Mouse (Mus musculus) neutrophil, adult 5-6 weeks (primary cell): Measurements from ENCODE around the gene Efhc1. TPM values are rescaled to one million over a fixed set of nuclear protein-coding genes. Genes with fewer than 3 reads are reported as not detected.

Experiments used
- ATAC-seq: fragments of 151-379, 151-347 bp; 2 replicates; pipeline ENCODE4 v1.8.0; 2017; ENCODE audit warnings: mild to moderate bottlenecking, moderate TSS enrichment; ENCODE audit not compliant: insufficient number of reproducible peaks, poor library complexity, low FRiP score, severe bottlenecking; ENCODE audit errors: extremely low read depth
- total RNA-seq: library from RNA; stranded (forward); fragments of 200-1000 nt; gene quantifications from 2 replicates; pipeline ENCODE4 v1.2.3, GENCODE M21; 2017

Efhc1 gene
- total RNA-seq, 1 experiment from 2014 or later, result 0.47 TPM

DNA sequence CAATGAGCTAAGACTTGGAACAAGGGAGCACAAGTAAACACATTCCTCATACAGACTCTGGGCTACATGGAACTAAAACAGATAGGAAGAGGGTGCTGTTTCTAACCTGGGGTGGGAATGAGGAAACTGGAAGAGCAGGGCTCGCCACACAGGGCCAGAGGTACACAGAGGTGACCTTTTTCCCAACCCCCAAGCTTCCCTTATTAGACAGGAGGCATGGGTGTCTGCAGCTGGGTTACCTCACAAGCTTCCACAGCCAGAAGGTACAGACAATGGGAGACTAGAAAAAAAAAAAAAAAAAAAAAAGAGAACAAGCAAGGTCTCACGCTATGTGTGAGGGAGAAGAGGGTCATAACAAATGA lies 45.9 kb downstream of the Efhc1 start:
- ATAC-seq, result no peak

DNA sequence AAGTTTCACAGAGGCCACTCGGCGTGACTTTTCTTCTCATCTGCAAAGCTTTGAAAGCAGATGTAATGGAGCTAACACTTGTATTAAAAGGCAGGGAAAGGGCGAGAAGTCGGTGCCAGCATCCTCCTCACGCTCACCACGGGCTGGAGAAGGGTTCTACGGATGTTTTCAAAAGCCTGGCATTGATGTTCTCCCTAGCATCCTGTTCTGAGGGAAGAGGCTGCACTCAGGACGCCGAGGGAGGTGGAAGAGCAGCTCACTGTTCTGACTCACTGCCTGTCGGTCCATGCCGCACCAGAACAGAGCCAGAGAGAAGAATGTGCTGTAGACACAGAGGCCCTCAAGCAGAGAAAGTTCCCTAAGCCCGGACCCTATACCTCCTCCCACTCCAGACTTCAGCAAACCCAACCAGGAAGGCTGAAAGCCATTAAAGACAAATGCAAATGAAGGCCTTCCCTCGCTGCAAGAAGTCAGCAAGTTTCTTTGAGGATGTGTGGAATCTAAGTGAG lies 46.5 kb downstream of the Efhc1 start:
- no peak for ATAC-seq

DNA sequence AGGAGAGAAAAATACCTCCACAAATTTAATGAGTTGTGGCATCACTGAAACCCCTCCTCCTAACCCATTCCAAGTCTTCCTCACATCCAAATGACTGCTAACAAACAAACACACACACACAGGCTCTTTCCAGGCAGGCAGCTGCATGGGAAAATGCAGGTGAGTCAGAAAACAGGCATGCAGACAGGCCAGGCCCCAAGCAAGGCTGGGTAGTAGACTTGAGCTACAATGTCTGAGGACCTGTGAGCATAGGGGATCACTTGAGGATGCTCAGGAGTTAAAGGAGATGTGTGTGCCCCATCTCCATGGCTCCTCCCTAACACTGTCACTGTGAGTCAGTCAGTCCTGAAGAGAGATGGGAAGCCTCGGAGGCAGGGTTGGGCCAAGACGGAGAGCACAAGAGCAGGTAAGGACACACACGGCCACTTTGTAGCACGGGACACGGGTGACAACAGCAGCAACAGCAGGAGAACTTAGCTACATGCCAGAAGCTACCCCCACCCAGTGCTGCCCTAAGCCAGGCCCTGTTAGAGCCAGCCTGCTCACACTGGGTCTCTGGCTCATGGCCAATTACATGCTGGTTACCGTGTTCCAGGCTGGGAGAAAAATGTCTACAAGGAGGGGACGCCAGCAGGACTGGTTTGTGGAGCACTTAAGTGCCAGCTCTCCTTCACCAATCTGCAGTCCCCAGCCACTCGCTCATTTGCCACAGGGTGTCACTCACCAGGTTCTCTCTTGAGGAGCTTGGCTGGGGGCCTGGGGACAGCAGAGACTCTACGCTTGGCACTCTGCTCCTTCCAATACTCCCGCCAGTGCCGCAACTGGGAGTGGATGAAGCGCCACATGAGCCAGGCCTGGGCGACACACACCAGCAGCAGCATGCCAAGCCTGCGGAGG lies 51.1 kb downstream of the Efhc1 start:
- ATAC-seq, result no peak

DNA sequence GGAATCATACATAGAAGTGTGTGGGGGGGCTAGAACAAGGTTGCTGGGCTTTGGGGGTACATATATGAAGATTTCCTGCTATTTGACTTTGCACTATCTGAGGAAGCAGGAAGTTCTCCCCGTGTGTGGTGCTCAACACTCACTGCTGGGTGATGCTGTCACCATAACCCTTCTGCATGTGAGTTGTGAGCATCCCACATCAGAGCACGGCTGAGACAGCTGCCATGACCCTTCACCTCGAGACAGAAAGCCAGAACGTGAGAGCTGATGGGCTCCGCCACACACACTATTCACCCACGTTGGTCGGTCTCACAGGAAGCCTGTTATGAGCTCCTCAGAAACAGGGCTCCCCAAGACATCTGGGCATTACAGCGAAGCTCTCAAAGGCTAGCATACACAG lies 53.2 kb downstream of the Efhc1 start:
- ATAC-seq, result no peak

DNA sequence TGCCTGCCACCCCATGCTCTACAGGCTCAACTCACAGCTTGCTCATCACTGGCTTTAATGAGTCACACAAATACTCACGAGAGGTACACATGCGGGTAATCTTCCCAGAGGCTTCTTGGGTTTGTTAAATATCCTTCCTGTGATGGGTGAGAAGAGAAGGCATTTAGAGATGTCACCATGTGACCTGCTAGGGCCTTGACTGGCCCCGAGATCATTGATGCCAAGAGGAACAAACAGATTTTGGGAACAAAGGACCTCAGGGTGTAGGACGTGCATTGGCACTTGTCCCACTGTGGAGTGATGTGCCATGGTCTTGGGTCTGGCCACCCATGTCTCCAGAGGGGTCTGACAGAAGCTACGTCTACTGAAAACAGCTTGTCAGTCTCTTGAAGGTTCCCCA lies 55.3 kb downstream of the Efhc1 start:
- ATAC-seq, result no peak

DNA sequence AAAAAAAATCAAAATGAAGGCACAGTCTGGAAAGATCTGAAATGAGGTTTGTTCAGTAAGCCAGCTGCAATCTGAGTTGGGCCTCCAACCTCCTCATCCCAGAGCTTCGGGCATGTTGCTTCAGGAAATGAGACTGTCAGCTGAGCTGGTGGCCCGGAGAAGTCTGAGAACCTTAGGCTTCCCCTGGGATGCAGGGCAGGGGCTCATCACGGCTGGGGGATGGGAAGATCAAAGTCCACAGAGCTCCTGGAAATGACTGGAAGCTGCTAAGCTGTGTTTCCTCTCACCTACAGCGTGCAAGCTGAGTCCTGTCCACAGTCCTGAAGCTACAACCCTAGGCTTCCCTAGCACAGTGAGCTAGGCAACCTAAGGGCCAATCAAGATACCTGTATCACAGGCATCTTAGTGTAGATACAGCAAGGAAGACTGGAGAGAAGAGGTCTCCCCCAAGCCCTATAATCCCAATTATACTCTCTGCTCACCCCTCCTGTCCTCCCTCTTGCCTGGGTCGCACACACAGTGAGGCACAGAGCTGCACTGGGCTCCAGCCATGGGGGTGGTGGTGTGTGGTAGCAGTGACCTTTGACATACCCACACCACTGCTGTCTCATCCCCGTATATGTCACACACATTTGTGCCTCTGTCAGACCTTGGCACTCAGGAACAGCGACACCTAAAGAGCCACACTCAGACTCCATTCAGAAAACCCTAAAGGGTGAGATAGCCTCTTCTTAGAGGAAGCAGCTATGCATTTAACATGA lies 56.7 kb downstream of the Efhc1 start:
- ATAC-seq, result no peak

DNA sequence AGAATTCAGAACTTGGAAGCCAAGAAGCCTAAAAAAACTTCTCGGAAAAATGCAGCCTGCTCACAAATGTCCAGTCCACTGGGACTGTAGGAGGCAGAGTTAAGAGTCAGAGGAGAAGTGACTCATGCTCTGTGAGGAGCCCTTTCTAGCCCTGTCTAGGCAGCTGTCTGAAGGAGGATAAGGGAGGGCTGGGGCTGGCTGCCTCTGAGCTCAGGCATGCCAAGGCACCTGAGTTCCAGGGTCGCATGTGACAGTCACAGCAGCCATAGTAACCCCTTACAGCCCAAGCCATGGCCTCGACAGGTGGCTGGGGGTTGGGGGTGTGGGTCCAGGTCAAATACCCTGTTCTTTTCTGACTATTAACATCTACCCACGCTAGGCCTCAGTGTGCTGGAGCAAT lies 57.5 kb downstream of the Efhc1 start:
- no peak for ATAC-seq

DNA sequence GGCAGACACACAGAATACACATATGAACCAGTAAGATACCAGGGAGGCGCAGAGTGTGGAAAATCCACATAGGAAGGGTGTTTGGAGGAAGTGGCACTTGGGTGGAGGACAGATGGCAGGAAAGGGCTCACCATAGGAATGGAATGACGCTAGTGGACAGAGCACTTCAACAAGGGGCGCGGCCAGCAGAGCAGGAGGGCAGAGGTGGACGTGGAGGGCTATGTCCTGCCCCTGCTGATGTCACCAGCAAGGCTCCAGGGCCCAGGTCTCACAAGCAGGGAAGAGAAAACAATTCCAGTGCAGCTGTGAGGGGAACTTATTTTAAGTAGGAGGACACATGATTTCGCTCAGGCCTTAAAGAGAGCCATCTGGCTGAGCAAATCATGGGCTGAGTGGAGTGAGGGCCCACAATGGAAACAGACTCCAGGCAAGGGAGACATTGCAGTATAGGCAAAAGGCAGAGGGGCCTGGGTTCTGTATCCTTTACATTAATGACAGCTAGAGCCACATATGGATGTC lies 58.9 kb downstream of the Efhc1 start:
- no peak for ATAC-seq

DNA sequence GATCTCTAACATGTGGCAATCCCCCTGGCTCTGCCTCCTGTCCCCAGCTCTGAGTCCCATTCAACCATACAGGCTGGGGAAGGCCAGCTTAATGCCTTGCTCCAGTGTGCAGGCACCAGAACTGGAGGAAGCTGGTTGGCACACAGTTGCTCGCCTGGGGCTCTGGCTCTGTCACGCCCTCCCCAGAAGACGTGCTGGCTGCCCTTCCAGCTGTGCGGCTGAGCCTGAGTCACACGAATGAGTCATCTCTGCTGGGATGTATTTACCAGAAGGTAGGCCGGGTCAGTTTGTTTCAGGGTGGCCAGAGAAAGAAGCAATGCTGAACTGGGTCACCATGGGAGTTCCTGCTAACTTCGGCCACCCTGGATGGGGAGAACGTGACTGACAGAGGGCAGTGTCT lies 63.0 kb downstream of the Efhc1 start:
- ATAC-seq, result peak; percentile 36; the same call in 1 of the 2 replicates

DNA sequence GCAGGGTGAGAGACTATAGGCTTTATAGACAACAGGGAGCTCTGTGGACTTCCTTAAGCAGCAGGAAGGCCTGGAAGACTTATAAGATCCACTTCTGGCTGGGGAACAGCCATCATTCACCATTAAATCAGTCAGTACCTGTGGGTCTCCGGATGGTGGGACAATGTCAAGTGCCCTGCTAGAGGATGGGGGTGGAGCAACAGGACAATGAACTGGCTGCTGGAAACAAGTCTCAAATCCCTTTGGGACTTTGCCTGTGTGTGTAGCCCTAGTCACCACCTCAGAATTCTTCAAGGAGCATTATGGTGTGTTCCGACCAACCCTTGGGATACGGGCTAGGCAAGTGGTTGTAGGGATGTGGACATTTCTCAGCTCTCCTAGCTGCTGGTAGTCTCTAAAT lies 71.7 kb downstream of the Efhc1 start:
- ATAC-seq, result no peak

DNA sequence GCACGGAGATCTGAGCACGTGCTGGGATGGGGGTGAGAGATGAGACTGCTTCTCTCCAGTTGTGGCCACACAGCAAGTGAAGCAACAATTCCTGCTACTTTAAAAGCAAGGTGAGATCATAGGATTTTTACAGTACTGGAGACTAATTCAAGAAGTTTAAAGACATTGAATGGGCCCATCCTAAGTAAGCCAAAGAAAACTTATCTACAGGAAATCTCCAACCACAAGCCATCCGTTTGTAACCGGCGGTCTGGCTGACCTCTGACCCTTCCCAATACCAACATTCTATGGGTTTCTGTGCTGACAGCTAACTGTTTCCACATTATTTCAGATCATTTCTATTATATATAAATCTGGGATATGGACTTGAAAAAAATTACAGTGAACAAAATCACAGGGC lies 73.8 kb downstream of the Efhc1 start:
- ATAC-seq, result no peak

DNA sequence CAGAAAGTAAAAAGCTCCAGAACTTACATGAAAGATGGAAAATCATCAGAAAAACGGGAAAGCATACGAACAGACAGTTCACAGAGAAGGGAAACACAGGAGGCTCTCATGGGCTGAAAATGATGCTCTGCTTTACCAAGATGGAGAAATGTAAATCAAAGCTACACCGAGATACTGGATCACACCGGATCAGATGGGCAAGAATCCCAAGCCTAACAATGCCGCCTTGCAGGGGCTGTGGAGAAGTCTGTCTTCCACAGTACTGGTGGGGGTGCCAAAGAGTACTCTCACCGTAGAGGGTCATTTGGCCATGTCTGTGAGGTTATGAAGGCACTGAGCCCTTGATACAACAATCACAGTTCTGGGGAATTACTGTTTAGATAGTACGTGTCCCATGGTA lies 75.1 kb downstream of the Efhc1 start:
- no peak for ATAC-seq

DNA sequence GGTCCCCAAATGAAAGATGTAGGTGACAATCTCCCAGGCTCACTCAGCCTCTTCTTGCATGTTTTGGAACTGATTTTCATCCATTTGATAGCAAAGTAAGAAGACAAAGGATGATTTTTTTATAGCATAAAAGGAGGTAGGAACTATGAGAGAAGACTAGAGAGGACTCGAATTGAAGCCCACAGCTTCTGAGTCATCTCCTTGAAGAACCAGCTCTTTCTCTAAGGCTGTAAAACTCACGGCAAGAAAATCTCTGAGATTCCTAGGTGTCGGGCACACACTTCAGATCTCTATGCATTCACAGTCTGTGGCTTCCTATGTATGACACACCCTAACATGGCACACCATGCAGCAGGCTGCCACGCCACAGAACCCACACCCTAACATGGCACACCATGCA lies 77.6 kb downstream of the Efhc1 start:
- ATAC-seq, result no peak

DNA sequence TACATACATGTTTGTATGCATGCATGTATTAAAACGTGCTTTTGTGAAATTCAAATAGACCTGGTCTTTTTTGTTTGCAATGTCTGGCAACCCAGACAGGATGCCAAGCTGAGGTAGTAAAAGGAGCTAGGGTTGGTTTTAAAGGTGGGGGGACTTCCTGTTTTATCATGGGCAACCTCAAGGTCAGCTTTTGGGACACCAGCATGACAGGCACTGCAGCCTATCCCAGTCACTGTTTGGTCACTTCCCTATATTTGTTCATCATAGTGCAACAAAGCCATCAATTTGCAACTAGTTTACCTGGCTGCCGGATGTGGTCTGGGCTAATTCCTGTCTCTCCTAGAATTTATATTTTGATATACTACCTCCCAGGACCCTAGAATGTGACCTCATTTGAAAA lies 80.2 kb downstream of the Efhc1 start:
- ATAC-seq, result no peak

DNA sequence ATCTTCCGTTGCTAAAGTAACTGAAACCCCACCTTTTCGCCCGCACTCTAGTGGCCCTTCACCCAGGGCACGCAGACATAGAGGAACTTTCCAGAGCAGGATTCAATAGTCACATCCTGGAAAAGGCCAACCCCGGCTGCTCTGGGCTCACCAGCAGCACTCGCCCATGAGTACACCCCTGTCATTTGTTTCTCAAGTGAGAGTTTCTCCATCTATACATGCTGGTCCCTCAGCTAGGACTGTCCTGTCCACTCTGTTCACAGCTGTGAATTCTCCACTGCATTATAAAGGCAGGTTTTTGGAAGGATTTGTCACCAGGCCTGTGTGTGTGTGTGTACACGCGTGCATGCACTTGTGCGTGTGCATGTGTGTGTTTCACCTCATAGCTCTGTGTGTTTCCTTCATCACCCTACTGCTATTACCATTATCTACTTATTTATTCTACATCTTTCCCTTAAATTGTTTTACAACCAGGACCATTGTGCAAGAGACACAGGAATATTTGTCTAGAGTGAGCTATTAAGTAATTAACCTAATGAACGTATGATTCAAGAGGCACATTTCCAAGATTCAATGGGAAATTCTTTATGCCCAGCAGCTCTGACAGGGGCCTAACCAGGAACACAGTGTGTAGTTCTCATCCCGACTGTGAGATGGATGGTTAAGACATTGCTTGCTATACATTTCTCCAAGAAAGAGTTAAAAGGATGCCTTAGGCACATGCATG lies 81.8 kb downstream of the Efhc1 start:
- ATAC-seq, result no peak

DNA sequence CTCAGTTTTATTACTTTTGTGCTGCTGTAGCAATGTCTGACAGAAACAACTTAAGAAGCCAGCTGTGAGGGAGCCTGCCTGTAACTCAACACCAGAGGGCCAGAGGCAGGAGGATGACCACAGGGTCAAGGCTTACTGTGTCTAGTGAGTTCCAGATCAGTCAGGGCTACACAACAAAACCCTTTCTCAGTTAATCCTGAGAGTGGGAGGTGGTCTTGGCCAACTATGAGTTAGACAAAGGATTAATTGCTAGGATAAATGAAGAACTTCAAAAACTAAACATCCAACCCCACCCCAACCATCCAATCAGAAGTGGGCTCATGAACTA lies 82.3 kb downstream of the Efhc1 start:
- ATAC-seq, result no peak

DNA sequence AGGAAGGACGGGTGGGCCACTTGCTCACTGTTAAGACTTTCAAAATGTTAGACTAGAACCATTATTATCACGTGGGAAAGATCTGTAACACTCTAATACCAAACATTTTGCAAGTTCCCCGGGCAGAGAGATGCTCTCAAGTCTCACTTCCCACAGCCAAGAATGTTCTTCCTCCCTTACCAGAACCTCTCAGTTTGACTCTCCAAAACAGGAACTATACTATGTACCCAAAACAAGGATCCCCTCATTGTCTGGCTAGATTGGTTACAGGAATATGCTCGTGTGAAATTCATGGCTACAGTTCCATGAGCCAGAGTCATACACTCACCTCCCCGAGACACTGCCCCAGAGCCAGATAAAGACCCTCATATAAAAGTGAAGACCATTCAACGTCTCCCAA lies 84.5 kb downstream of the Efhc1 start:
- no peak for ATAC-seq

DNA sequence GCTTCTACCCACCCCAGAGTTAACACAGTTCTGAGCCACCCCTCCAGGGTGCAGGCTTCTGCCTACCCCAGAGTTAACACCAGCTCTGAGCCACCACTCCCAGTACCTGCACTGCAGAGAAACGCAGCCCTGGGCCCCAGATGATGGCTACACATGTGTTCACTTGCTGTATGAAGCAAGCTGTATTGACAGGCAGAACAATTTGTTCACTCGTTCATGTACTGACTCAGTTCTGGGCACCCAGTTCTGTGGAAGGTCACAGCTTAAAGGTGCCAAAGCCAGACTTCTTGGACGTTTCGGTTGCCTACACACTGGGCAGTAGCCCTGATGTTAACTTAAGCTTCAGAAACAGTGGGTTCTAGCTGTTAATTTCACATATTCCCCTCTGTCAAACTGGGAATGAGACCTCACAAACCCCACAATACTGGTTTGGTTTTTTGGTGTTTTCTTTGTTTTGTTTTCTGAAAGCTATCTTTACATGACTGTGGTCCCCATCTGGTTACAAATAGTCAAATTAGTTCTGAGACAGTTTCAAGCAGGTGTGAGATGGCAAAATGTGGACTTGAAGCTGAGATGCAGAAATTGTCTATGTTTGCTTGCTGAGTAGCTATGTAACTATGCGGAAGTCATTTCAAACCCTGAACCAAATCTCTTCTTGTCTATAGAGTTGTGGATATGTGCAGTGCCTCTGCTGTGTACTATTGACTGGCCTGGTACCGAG lies 86.6 kb downstream of the Efhc1 start:
- no peak for ATAC-seq

DNA sequence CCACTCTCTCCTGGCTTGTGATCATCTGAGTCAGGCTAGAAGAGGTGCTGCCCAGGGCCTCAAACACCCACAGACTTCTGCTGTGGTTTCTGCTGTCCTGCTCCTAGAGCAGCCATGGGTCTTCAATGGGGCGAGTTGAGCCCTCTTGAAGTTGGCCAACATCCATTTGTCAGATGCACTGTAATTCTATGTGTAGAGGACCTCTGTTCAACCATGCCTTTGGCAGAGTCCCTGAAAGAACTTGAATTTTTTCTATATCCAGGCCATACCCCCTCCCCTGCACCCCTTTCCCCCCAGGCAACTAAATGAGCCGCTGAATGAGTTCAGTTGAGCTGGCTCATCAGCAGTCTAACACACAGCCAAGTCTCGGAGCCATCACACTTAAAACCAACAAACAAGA lies 88.1 kb downstream of the Efhc1 start:
- ATAC-seq, result no peak
